Mouse (Mus musculus): ENCODE results near the gene Exosc3.

Exosc3 gene

DNA sequence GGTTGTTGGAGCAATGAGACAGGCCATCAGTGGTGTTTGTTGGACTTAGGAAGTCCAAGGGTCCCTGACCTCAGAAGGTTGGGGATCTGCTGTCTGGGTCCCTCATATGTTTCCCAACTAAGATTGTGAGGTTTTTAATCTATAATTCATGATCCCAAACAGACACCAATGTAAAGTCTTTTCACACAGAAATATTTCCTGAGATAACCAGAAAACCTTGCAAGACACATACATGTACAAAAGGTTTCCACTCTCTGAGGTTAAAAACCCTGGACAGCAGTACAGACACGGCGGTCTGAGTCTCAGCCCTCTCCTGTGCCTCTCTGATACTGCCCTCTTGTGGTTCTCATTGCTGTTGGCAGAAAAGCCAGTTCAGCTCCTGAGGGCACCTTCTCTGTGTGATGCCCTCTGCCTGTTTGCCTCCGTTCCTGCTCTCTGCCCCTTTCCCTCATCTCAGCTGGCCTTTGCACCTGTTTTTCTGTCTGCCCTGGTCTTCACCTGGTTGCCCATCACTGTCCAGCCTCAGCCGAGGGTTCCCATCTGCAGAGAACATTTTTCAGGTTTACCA lies 62.5 kb downstream of the Exosc3 start:
- CTCF ChIA-PET = interaction anchor here (0.6 kb wide), 1 partner anchor 713 kb away, joined by 3 read pairs; no protein-coding TSS in a partner anchor

DNA sequence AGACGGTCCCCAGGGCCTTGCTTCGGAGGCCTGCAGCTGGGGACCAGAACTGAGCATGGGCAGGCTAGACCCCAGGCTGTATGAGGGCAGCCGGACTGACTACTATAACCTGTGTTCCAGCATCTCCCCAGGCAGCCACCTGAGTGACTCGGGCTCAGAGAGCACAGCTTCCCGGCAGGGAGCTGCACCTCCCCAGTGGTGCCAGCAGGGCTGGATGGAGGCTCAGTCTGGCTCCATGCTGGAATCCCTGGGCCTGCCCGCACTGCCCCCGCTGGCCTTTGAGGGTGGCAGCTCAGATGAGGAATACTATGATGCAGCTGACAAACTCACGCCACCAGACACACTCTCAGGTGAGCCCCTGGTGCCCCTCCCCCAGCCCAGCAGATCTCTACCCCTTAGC lies 63.2 kb downstream of the Exosc3 start:
- CTCF ChIA-PET = no interaction called here

DNA sequence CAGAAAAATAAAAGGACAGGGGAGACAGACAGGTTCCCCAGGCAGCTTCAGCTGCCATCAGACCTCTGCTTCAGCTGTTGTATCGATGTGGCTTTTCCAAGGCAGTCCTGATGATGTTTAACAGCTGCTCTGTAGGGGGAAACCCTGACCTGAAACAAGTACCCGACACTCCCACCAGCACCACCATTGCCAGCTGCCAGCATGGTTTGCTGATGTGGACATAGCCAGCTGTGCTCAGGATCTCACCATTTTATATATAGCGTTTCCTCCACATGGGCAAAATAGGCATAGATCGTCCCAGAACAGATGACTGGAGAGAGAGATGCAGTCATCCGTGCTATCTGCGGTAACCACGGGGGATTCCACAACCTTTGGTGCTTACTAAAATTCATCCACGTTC lies 66.8 kb downstream of the Exosc3 start:
- CTCF ChIA-PET = no interaction called here

DNA sequence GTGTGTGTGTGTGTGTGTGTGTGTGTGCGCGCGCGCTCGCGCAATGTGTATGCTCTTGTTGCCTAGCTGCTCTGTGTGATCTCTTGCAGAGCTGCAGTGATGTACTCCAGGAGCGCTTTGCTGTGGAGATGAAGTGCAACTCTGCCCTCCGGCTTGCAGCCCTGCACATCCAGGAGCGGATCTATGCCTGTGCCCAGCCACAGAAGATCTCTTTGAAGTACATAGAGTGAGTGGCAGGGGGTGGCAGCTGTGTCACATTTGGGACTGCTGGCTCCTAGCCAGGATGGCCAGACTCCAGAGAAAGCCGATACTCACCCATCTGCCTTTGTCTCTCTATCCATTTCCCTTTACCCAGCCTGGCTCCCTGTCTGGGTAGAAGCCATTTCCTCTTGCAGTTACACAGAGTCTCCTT lies 71.5 kb downstream of the Exosc3 start:
- CTCF ChIA-PET = no interaction called here

DNA sequence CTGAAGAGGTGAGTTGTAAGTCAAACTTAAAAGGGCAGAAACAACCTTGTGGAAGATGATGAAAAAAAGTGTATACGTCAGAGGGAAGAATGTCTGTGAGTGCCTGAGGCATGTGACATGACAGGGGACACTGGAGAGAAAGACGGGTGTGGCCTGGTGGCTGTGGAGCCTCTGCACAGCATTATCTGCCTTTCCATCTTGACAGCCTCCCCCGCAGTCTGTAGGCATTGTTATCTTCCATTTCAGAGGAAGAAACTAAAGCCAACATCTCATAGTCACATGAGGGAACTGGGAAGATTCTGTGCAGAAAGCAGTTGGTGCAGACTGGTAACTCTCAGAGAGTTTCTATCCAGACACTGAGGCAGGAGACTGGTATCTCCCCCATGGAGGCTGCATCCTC lies 74.6 kb downstream of the Exosc3 start:
- CTCF ChIA-PET = no interaction called here
